Mouse (Mus musculus): ENCODE measurements around the gene F2r.

The F2r gene

DNA sequence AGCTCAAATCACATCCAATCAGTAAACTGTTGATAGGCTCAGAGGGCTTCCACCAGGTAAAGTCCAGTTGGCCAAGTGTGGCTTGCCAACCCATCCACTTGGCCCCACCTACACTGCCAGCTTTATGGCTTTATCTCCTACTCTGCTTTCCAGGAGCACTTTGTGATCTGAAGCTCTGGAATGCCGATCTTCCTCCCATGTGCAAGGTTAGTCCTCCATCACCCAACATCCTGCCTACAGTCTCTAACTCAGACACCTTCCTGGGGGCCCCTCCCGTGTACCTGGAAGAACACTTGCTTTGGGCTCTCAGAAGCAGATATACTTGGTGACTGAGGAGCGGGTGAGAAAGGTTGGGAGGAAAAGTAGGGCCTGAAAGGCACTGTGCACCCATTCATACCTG is 26.7 kb downstream of the F2r start:
- no peak for DNase-seq

GRCm38 (mm10) chr13:95587628-95588027 is 30.7 kb downstream of the F2r start:
- no peak for DNase-seq

- DNase-seq = no peak
Measured at GRCm38 (mm10) chr13:95584898-95585297, 33.4 kb downstream of the F2r start.

DNA sequence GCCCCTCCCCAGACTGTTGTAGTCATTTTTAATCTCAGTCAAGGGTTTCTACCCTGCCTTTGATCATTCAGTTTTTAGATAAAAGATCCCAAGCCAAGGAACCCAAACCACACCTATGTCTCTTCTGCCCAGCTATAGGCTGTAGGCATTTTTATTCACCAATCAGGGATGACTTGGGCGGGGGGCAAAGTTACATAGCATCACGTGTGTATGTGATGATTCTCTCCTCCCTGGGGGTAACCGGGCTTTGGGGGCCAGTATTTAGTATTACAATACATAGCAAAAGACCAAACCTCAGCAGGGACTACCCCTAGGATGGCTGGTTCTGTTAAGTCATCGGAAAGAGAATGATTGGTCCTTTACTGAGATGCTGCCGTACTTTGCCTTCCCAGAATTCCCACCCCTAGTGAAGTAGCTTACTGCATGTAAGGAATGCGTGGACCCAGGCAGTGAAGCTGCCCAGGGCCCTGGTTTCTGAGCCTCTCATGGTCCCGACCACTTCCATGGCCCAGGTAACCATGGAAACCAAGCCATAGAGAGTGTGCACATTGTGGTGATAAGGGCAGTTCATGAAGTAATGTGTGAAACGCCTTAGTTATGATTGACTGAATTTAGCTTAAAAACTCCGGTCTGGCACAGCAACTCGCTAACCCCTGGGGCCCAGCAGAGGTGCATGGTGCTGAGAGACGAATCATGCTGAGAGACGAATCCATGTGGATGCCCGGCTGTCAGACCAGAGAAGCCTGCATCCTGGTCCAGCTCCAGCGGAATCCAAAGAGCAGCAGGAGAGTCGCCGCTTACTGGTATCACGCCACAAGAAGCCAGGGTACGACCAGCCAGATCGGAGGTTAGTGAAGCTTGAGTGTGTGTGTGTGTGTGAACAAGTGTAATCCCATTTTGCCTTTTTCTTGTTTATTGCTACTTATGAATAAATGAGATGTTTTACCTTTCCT is 34.8 kb downstream of the F2r start:
- no peak for DNase-seq

- DNase-seq = no peak
Measured at GRCm38 (mm10) chr13:95581850-95582249, 36.4 kb downstream of the F2r start.

- DNase-seq = no peak
Measured at GRCm38 (mm10) chr13:95578016-95578697, 40.1 kb downstream of the F2r start.

DNA sequence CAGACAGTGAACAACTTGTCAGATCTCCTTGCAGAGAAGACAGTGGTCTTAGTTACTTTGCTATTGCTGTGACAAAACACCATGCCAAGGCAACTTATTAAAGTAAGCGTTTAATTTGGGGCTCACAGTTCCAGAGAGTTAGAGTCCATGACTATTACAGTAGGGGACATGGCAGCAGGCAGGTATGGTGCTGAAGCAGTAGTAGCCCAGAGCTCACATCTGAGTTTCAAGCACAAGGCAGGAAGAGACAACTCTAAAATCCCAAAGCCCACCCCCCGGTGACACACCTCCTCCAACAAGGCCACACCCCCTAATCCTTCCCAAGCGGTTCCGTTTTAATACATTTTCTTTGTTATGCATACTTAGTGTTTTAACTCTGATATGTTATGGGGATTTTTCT is 47.4 kb downstream of the F2r start:
- DNase-seq = no peak

- no peak for DNase-seq
Measured at GRCm38 (mm10) chr13:95569326-95569725, 49.0 kb downstream of the F2r start.

- no peak for DNase-seq
Measured at GRCm38 (mm10) chr13:95568336-95568735, 50.0 kb downstream of the F2r start.

DNA sequence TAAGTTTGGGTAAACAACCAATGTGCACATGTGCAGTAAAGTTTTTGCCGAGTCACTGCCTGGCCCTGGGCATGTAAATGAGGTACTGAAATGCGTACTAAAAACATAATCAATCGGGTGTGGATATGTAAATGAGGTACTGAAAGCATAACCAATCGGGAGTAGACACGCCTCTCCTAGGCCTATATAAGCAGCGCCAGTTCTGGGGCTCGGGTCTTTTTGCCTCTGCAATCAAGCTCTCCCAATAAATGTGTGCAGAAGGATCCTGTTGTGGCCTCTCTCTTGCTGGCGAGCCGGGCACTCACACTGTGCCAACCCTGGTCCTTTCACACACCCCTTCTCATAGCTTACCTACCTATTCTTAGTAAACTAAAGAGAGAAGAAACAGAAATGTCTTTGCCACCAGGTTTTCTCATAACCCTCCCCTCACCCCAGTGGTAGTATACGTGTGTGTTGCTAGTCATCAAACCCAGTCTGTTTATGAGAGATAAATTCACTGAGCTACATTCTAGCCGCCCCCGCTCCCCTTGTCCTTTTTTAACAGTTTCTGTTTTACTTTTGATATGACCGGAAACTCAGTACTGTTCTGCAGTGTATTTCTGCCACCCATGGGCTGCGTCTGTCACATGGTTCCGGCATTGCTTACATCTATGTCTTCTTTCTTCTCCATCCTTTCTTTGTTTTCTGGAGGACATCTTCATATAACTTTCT is 51.3 kb downstream of the F2r start:
- no peak for DNase-seq

DNA sequence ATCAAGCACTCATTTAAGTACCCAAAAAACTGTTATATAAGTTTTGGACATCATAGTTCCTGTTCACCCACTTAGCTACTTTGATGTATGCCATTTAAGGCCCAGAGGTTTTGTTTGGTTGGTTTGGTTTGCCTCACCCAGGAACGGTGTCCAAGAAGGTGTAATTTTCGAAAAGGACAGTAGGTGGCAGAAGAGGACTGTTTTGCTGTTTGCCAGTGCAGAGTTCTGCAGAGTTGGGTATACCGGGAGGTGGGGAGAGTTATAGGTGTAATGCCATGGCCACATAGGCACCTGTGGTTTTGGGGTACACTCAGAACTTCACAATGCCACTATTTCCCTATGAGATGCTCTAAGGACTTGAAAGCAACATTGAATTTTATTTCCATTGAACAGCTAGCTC is 54.6 kb downstream of the F2r start:
- peak; percentile 66 for DNase-seq

DNA sequence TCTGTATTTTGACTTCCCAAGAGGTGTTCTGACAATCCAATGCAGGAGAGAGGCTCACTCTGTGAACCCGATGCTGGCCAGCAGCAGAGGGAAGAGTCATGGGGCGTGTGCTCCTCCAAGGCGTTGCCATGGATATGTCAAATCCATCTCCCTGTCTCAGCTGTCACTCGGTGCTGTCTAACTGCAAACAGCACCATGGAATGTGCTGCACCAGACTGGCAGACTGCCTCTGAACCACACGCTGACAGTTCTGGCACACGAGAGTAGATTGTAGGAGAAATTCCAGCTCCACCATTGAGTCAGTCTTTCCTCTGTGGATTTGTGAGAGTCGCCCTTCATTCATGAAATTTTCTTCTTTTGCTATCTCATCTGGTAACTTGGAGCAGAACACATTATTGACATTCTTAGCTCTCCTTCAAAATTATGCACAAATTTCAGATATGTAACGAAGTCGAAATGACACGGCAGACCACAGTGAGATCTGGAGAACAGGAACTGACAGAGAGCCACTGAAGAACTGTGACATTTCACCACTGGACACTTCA is 55.1 kb downstream of the F2r start:
- no peak for DNase-seq

- no peak for DNase-seq
Measured at GRCm38 (mm10) chr13:95557326-95557725, 61.0 kb downstream of the F2r start.

- no peak for DNase-seq
Measured at GRCm38 (mm10) chr13:95553885-95554492, 64.3 kb downstream of the F2r start.

Data from cerebellum, adult 9-10 months (tissue).